Mouse (Mus musculus) G1E (cell line): ENCODE data around the gene Cltb. TPM values are rescaled to one million over a fixed set of nuclear protein-coding genes. Genes with fewer than 3 reads are reported as not detected.

Experiments used
- ATAC-seq: 2 replicates; pipeline ENCODE4 v1.8.0; 2016; ENCODE audit warnings: mild to moderate bottlenecking; ENCODE audit not compliant: insufficient number of reproducible peaks, poor library complexity, low FRiP score, severe bottlenecking; ENCODE audit errors: extremely low read depth
- DNase-seq: peaks from one replicate; pipeline ENCODE4 v3.0.0; 2012; ENCODE audit warnings: low spot score
- H3K27me3 ChIP-seq: 2 replicates; pipeline ENCODE4 v1.6.1; 2012; ENCODE audit warnings: mild to moderate bottlenecking, low read length, inconsistent platforms; ENCODE audit not compliant: insufficient read depth
- H3K36me3 ChIP-seq: replicated peaks from 2 replicates; pipeline ENCODE3; 2012; ENCODE audit warnings: mild to moderate bottlenecking, inconsistent platforms
- H3K4me1 ChIP-seq: 2 replicates; pipeline ENCODE4 v1.6.1; 2012; ENCODE audit warnings: low read depth, low read length, inconsistent platforms, mixed read lengths; ENCODE audit not compliant: insufficient read depth
- H3K4me3 ChIP-seq: 2 replicates; pipeline ENCODE4 v1.5.1; 2012; ENCODE audit warnings: low read depth, mild to moderate bottlenecking, inconsistent platforms, low read length, moderate library complexity, mixed read lengths
- H3K9me3 ChIP-seq: replicated peaks from 2 replicates; pipeline ENCODE4 v1.6.1; 2012; ENCODE audit warnings: inconsistent platforms
- CTCF ChIP-seq: IDR thresholded peaks from 2 replicates; pipeline ENCODE4 v1.5.1; 2012; ENCODE audit warnings: low read depth, low read length, inconsistent platforms, mixed read lengths
- GATA1 ChIP-seq: IDR thresholded peaks from 2 replicates; pipeline ENCODE4 v1.6.1; 2012; ENCODE audit warnings: borderline replicate concordance, low read length, inconsistent platforms, mixed read lengths
- GATA2 ChIP-seq: IDR thresholded peaks from 2 replicates; pipeline ENCODE4 v1.6.1; 2012; ENCODE audit warnings: low read depth, low read length, inconsistent platforms, borderline replicate concordance
- POLR2AphosphoS5 ChIP-seq: IDR thresholded peaks from 2 replicates; pipeline ENCODE4 v1.6.1; 2012; ENCODE audit warnings: low read depth, low read length, inconsistent platforms; ENCODE audit not compliant: insufficient replicate concordance
- TAL1 ChIP-seq: conservative IDR thresholded peaks from 2 replicates; pipeline ENCODE4 v1.6.1; 2012; ENCODE audit warnings: low read depth, low read length, inconsistent platforms, mixed read lengths
- polyA plus RNA-seq: library from polyadenylated mRNA; stranded (reverse); fragments of >175 nt; gene quantifications from 2 replicates; pipeline ENCODE4 v1.2.3, GENCODE M21; 2012
- total RNA-seq, 2 experiments: library from RNA; stranded (forward) in 1 of 2; stranded (reverse) in 1 of 2; fragments of 200-1000 nt in 1 of 2; fragments of >200 nt in 1 of 2; fragmentation: Nextera tagmentation in 1 of 2; gene quantifications; 2 replicates each; pipeline ENCODE4 v1.2.3; 2014 to 2017

Gene Cltb
- total and polyA plus RNA-seq, 3 experiments, result 8.7 to 49.8 (median 33.6) TPM

DNA sequence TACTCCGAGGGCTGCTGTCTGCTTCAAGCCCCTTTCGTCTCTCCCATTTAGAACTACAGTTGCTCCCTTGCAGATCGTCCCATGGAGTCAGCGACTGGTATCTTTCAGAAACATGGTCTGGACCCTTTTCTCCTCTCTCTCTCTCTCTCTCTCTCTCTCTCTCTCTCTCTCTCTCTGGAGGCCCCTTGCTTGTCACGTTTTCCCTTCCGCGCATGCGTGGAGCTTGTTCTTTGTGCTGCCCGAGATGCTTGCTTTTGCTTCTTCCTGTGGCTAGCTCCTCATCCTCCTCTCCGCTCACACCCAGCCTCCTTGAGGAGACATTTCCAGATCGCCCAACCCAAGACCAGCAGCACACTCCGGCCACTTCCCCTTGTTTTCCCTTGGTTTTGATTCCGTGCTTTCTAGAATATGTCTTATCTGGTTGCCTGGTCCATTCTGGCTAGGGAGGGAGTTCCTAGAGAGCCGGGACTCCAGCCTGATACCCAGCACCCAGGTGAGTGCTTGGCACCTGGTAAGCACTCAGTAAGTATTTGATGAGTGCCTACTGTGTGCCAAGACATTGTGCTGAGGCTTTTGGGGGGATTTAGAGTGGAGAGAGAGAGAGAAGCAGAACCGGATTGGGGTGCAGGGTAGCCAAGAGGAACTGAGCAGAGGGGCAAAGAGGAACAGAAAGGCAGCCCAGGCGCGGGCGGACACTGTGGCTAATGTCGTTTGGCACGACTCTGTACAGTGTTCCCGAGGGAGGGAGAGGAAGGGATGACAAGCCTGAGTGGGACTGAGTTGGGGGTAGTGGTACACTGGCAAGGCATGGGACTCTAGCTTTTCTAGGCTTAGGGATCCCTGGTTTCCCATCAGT lies 33.3 kb downstream of the Cltb start:
- peaks cover 5% of the 10 kb centered on the region; the same call in 1 of the 2 replicates for H3K27me3 ChIP-seq
- DNase-seq (no peak), ATAC-seq (no peak)
- peaks cover 71% of the 10 kb centered on the region for H3K36me3 ChIP-seq
- H3K9me3 ChIP-seq, result no peaks in the 10 kb centered on the region
- no peak overlapping the region for H3K4me3 ChIP-seq
- H3K4me1 ChIP-seq, result peaks cover 50% of the 10 kb centered on the region
- TF ChIP-seq GATA2 (no peak), POLR2AphosphoS5 (no peak), TAL1 (no peak), GATA1 (no peak), CTCF (no peak)

GRCm38 (mm10) chr13:54575489-54575888 lies 35.7 kb downstream of the Cltb start:
- Histone ChIP-seq H3K4me3 (peak overlapping the region; percentile 89), H3K36me3 (peaks cover 48% of the 10 kb centered on the region), H3K4me1 (peaks cover 46% of the 10 kb centered on the region), H3K27me3 (peaks cover 8% of the 10 kb centered on the region), H3K9me3 (no peaks in the 10 kb centered on the region)
- ATAC-seq (no peak), DNase-seq (no peak)
- TF ChIP-seq GATA2 (no peak), TAL1 (no peak), CTCF (no peak), GATA1 (no peak), POLR2AphosphoS5 (no peak)

- Histone ChIP-seq H3K36me3 (peaks cover 43% of the 10 kb centered on the region), H3K27me3 (peaks cover 8% of the 10 kb centered on the region), H3K4me1 (peaks cover 46% of the 10 kb centered on the region), H3K9me3 (no peaks in the 10 kb centered on the region), H3K4me3 (peak within 1 kb of the TSS; percentile 89)
- peak; percentile 71 for ATAC-seq
- TF ChIP-seq TAL1, result no peak
- no peak for TF ChIP-seq GATA2
- no peak for TF ChIP-seq CTCF
- no peak for TF ChIP-seq POLR2AphosphoS5
- TF ChIP-seq GATA1, result no peak
- DNase-seq, result peak; percentile 61
These were observed 36.2 kb downstream of the Cltb start, which contains the start of gene Arl10 for GRCm38 (mm10) chr13:54574854-54575481. Gene Arl10, plus strand, starts transcription at chr13:54575015.

DNA sequence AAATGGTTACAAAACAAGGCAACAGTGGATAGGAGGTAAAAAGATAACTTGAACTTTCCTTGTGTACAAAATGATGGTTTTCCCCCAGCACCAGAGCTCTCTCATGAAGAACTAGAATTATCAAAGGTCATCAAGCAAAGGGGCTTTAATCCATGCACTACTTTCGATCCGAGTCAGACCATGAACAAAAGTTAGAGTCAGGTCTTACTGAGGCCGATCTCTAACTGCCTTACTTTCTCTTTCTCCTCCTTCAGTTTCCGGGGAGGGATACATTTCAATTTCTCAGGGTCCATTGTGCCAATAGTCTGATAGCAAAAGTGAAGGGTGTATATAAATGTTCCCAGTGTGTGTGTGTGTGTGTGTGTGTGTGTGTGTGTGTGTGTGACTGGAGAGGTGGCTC lies 38.5 kb downstream of the Cltb start:
- no peak for ATAC-seq
- Histone ChIP-seq H3K4me3 (no peak overlapping the region), H3K4me1 (peaks cover 41% of the 10 kb centered on the region)

GRCm38 (mm10) chr13:54571637-54572036 lies 39.5 kb downstream of the Cltb start:
- peaks cover 41% of the 10 kb centered on the region for H3K4me1 ChIP-seq
- H3K27me3 ChIP-seq, result peaks cover 8% of the 10 kb centered on the region

More for the DNA sequence above, 38.5 kb downstream of the Cltb start:
- no peak for TF ChIP-seq GATA2
- no peak for TF ChIP-seq GATA1
- TF ChIP-seq POLR2AphosphoS5, result no peak
- no peak for TF ChIP-seq TAL1
- TF ChIP-seq CTCF, result no peak
- Histone ChIP-seq H3K9me3 (no peaks in the 10 kb centered on the region), H3K36me3 (peaks cover 20% of the 10 kb centered on the region), H3K27me3 (peaks cover 8% of the 10 kb centered on the region)
- DNase-seq, result no peak

GRCm38 (mm10) chr13:54570736-54571135 lies 40.4 kb downstream of the Cltb start:
- Histone ChIP-seq H3K36me3 (peaks cover 3% of the 10 kb centered on the region), H3K27me3 (peaks cover 8% of the 10 kb centered on the region), H3K4me1 (peaks cover 39% of the 10 kb centered on the region), H3K4me3 (no peak overlapping the region), H3K9me3 (no peaks in the 10 kb centered on the region)
- TF ChIP-seq GATA1 (no peak), CTCF (no peak)
- ATAC-seq, result no peak
- no peak for DNase-seq

More at GRCm38 (mm10) chr13:54571637-54572036, 39.5 kb downstream of the Cltb start:
- Histone ChIP-seq H3K9me3 (no peaks in the 10 kb centered on the region), H3K4me3 (no peak overlapping the region), H3K36me3 (peaks cover 10% of the 10 kb centered on the region)
- no peak for ATAC-seq
- DNase-seq, result no peak
- TF ChIP-seq CTCF, result no peak
- TF ChIP-seq GATA1, result no peak
- no peak for TF ChIP-seq GATA2
- no peak for TF ChIP-seq POLR2AphosphoS5
- TF ChIP-seq TAL1, result no peak
